Mouse (Mus musculus) C2C12 (cell line): ENCODE data around the gene Acad11. TPM values are rescaled to one million over a fixed set of nuclear protein-coding genes. Genes with fewer than 3 reads are reported as not detected.
A peak's percentile ranks its signal among the peaks of the same experiment; 100 is the strongest.

Experiments used
- H3K27me3 ChIP-seq: one replicate; pipeline ENCODE4 v1.6.1; 2011; ENCODE audit not compliant: control insufficient read depth, insufficient read depth, insufficient read length
- H3K36me3 ChIP-seq: one replicate; pipeline ENCODE4 v1.6.1; 2011; ENCODE audit not compliant: control insufficient read depth, insufficient read depth
- H3K4me3 ChIP-seq: one replicate; pipeline ENCODE4 v1.5.1; 2011; ENCODE audit warnings: mild to moderate bottlenecking, control low read depth; ENCODE audit not compliant: poor library complexity, insufficient read depth, severe bottlenecking
- H3K79me2 ChIP-seq: one replicate; pipeline ENCODE4 v1.6.1; 2011; ENCODE audit not compliant: control insufficient read depth, insufficient read depth
- H3K79me3 ChIP-seq: one replicate; pipeline ENCODE4 v1.6.1; 2011; ENCODE audit warnings: low read depth, control low read depth
- H3ac ChIP-seq: one replicate; pipeline ENCODE3; 2011; ENCODE audit warnings: low read depth; ENCODE audit not compliant: control insufficient read depth, insufficient read length
- CEBPB ChIP-seq: IDR thresholded peaks from one replicate; pipeline ENCODE4 v1.6.1; 2011; ENCODE audit warnings: low read depth, mild to moderate bottlenecking, control low read depth, moderate library complexity
- CTCF ChIP-seq: IDR thresholded peaks from one replicate; pipeline ENCODE4 v1.5.1; 2011; ENCODE audit not compliant: control insufficient read depth, insufficient read depth, insufficient read length
- FOSL1 ChIP-seq: IDR thresholded peaks from one replicate; pipeline ENCODE4 v1.8.0; 2011; ENCODE audit warnings: mild to moderate bottlenecking, low read length; ENCODE audit not compliant: poor library complexity, insufficient read depth, severe bottlenecking
- MAX ChIP-seq: IDR thresholded peaks from one replicate; pipeline ENCODE4 v1.6.1; 2011; ENCODE audit warnings: mild to moderate bottlenecking, control low read depth
- MYOD1 ChIP-seq: IDR thresholded peaks from one replicate; pipeline ENCODE4 v1.6.1; 2011; ENCODE audit warnings: low read depth; ENCODE audit not compliant: control insufficient read depth, insufficient read length
- MYOG ChIP-seq: IDR thresholded peaks from one replicate; pipeline ENCODE4 v1.6.1; 2011; ENCODE audit not compliant: control insufficient read depth, insufficient read length; ENCODE audit errors: extremely low read depth
- USF1 ChIP-seq: IDR thresholded peaks from one replicate; pipeline ENCODE4 v1.6.1; 2011; ENCODE audit warnings: low read depth, mild to moderate bottlenecking, control low read depth, moderate library complexity
- polyA plus RNA-seq: library from polyadenylated mRNA; unstranded; fragments of >200 nt; fragmentation: generic; extraction: Trizol; gene quantifications from one replicate; pipeline ENCODE4 v1.2.1, GENCODE M21; 2012; ENCODE audit warnings: missing spikeins

Acad11 gene
- polyA plus RNA-seq, 1 experiment = 3.0 TPM

DNA sequence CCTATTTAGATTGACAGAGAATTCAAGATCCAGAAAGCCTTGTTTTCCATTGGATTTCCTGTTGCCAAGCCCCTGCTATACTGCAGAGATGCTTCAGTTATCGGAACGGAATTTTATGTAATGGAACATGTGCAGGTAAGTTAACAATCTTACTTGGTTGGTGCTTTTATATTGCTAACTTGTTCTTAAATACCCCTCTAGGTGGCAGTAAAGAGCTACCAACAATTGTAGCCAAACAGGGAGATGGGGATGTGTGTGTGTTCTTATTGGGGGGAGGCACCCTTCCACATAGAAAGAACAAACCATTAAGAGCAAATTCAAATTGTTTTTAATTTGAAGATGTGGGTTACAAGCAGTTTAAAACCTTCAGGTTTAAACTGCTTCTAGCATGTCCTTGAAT lies 12.6 kb downstream of the Acad11 start:
- H3K79me3 ChIP-seq = no peaks in the 10 kb centered on the region
- H3K27me3 ChIP-seq = no peaks in the 10 kb centered on the region
- H3K79me2 ChIP-seq = no peaks in the 10 kb centered on the region
- H3ac ChIP-seq = no peak overlapping the region
- H3K36me3 ChIP-seq = no peaks in the 10 kb centered on the region
- H3K4me3 ChIP-seq = no peak overlapping the region
- TF ChIP-seq MYOG = no peak
- no peak for TF ChIP-seq USF1

DNA sequence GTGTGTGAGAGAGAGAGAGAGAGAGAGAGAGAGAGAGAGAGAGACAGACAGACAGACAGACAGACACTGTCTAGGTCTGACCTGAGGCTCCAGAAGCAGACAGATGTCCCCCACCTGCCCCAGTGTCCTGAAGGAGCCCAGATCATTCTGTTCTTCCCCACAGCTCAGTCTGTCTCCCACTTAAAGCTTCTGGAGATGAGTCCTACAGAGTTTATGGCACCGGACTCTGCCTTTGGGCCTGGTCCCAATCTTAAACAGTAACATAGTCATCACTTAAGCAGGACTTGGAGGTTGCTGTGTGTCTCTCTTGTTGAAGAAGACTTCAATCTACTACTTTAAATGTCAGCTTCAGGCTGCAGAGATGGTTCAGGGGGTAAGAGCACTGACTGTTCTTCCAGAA lies 15.6 kb downstream of the Acad11 start:
- no peaks in the 10 kb centered on the region for H3K79me3 ChIP-seq
- TF ChIP-seq USF1 (no peak), MYOG (no peak), MYOD1 (no peak), CTCF (no peak), FOSL1 (no peak), CEBPB (no peak), MAX (no peak)

DNA sequence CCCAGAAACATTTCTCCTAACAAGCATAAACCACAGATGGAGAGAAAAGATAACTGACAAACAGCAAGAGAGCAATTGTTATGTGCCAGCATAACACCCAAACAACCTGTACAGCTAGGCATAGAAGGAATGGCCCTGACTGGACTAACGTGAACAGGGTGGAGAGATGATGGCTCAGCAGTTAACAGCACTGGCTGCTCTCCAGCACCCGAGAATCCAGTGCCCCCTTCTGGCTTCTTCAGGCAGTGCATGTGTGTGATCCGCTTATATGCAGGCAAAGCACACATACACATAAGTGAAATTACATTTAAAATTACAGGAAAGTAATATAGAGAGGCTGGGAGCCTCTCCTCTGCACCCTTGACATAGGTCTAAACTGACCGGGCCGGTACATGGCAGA lies 16.2 kb downstream of the Acad11 start:
- Histone ChIP-seq H3ac (no peak overlapping the region), H3K79me3 (no peaks in the 10 kb centered on the region), H3K4me3 (no peak overlapping the region), H3K36me3 (no peaks in the 10 kb centered on the region), H3K27me3 (no peaks in the 10 kb centered on the region), H3K79me2 (no peaks in the 10 kb centered on the region)
- TF ChIP-seq CTCF (peak; percentile 4), MYOD1 (no peak), CEBPB (no peak), MAX (no peak), FOSL1 (no peak), MYOG (no peak), USF1 (no peak)

More for the DNA sequence above, 15.6 kb downstream of the Acad11 start:
- no peaks in the 10 kb centered on the region for H3K27me3 ChIP-seq
- no peaks in the 10 kb centered on the region for H3K79me2 ChIP-seq
- H3K4me3 ChIP-seq = no peak overlapping the region
- H3K36me3 ChIP-seq = no peaks in the 10 kb centered on the region
- no peak overlapping the region for H3ac ChIP-seq

DNA sequence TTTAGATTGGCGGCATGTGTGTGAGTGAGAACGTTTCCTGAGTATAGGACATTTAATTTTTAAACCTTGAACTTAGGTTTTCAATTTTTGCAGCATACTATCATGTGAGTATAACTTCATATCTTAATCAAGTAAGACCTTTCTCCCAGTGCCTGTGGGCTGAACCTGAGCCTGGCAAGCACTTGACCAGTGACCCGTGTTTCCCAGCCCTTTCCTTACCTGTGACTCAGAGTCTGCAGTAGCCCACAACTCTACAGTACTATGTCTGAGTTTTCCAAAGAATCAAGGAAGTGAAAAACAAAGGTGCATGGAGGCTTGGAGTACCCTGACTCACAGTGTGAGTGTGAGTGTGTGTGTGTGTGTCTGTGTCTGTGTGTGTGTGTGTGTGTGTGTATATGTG lies 16.9 kb downstream of the Acad11 start:
- Histone ChIP-seq H3K4me3 (no peak overlapping the region), H3K79me2 (no peaks in the 10 kb centered on the region), H3K36me3 (no peaks in the 10 kb centered on the region), H3K79me3 (no peaks in the 10 kb centered on the region), H3K27me3 (no peaks in the 10 kb centered on the region), H3ac (no peak overlapping the region)
- TF ChIP-seq MYOD1 (no peak), CEBPB (no peak), CTCF (no peak), MYOG (no peak), USF1 (no peak), FOSL1 (no peak), MAX (no peak)

DNA sequence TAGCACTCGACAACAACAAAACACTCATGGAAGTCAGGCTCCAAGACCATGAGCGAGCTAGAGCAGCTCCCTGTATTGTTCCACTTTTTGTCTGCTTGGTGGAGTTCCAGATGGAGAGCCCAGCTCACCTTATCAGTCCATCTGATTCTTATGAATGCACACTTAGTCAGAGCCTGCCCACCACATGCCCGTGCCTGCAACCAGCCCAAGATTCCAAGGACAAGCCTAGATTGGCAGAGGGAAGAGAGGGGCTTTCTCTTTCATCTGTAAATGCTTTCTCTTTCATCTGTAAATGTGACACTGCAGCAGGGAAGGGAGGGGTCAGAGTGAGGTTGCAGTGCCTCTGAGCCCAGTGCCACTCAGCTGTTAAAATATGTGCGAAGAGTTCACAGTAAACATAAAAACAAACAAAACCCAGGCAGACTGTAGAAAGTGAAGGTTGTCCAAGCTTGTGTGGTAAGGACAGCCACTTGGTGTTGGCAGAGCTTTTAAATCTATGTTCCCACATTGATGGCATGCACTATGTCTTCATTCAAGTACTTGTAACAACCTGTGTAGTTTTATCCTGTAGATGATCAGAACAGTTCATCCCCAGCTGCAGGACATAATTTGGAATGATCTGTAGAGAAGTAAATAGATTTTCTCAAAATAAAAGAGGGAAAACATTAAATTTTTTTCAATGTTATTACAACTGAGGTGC lies 22.7 kb downstream of the Acad11 start:
- TF ChIP-seq CTCF (no peak), CEBPB (no peak)

DNA sequence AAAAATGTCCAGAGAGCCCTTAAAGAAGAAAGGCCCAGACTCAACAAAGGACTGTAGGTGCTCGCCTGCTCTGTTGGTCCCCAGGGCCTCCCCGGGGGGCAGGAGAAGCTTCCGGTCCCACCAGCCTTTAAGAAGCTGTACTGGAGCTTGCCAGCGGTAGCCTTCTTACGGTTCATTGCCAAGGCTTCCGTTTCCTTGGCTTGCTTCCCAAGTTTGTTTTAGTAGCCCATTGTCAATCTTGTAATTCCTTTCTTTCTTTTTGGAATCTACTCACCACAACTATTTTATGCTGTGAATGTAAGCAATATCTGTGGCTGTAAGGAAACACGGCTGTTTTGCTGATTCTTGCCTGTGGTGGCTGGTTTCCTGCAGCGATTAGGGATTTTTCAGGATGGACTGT lies 25.4 kb downstream of the Acad11 start:
- Histone ChIP-seq H3K79me3 (no peaks in the 10 kb centered on the region), H3K4me3 (no peak overlapping the region), H3ac (no peak overlapping the region), H3K79me2 (no peaks in the 10 kb centered on the region), H3K27me3 (no peaks in the 10 kb centered on the region), H3K36me3 (no peaks in the 10 kb centered on the region)
- TF ChIP-seq MYOD1 (no peak), USF1 (no peak), CEBPB (no peak), FOSL1 (no peak), MAX (no peak), MYOG (no peak), CTCF (no peak)

More for the DNA sequence above, 22.7 kb downstream of the Acad11 start:
- H3K79me2 ChIP-seq = no peaks in the 10 kb centered on the region
- no peak overlapping the region for H3K4me3 ChIP-seq
- no peaks in the 10 kb centered on the region for H3K27me3 ChIP-seq
- H3ac ChIP-seq = no peak overlapping the region
- no peaks in the 10 kb centered on the region for H3K79me3 ChIP-seq
- H3K36me3 ChIP-seq = no peaks in the 10 kb centered on the region
